Mouse (Mus musculus) embryonic fibroblast, embryonic 13.5 days (primary cell): ENCODE measurements around the gene Nxnl2.

Source experiments
- CTCF ChIP-seq: IDR thresholded peaks from 2 replicates; pipeline ENCODE4 v1.5.1; 2011; ENCODE audit warnings: mild to moderate bottlenecking, control low read depth, low read length, moderate library complexity, borderline replicate concordance; ENCODE audit not compliant: insufficient read depth
- POLR2A ChIP-seq: IDR thresholded peaks from 2 replicates; pipeline ENCODE4 v1.6.1; 2011; ENCODE audit warnings: low read depth, mild to moderate bottlenecking, control low read depth, low read length, moderate library complexity

- TF ChIP-seq POLR2A, result no peak
- peak; percentile 41; the same call in 1 of the 2 replicates for TF ChIP-seq CTCF
These were observed 37.7 kb downstream of the Nxnl2 start for GRCm38 (mm10) chr13:51208378-51209100.
